Mouse (Mus musculus) C2C12 (cell line): ENCODE results near the gene Exosc7. TPM values are rescaled to one million over a fixed set of nuclear protein-coding genes. Genes with fewer than 3 reads are reported as not detected.

ENCODE experiments used
- H3K27me3 ChIP-seq: one replicate; pipeline ENCODE4 v1.6.1; 2011; ENCODE audit not compliant: control insufficient read depth, insufficient read depth, insufficient read length
- H3K36me3 ChIP-seq: one replicate; pipeline ENCODE4 v1.6.1; 2011; ENCODE audit not compliant: control insufficient read depth, insufficient read depth
- H3K4me3 ChIP-seq: one replicate; pipeline ENCODE4 v1.5.1; 2011; ENCODE audit warnings: mild to moderate bottlenecking, control low read depth; ENCODE audit not compliant: poor library complexity, insufficient read depth, severe bottlenecking
- H3K79me2 ChIP-seq: one replicate; pipeline ENCODE4 v1.6.1; 2011; ENCODE audit not compliant: control insufficient read depth, insufficient read depth
- H3K79me3 ChIP-seq: one replicate; pipeline ENCODE4 v1.6.1; 2011; ENCODE audit warnings: low read depth, control low read depth
- H3ac ChIP-seq: one replicate; pipeline ENCODE3; 2011; ENCODE audit warnings: low read depth; ENCODE audit not compliant: control insufficient read depth, insufficient read length
- CEBPB ChIP-seq: IDR thresholded peaks from one replicate; pipeline ENCODE4 v1.6.1; 2011; ENCODE audit warnings: low read depth, mild to moderate bottlenecking, control low read depth, moderate library complexity
- CTCF ChIP-seq: IDR thresholded peaks from one replicate; pipeline ENCODE4 v1.5.1; 2011; ENCODE audit not compliant: control insufficient read depth, insufficient read depth, insufficient read length
- FOSL1 ChIP-seq: IDR thresholded peaks from one replicate; pipeline ENCODE4 v1.8.0; 2011; ENCODE audit warnings: mild to moderate bottlenecking, low read length; ENCODE audit not compliant: poor library complexity, insufficient read depth, severe bottlenecking
- MAX ChIP-seq: IDR thresholded peaks from one replicate; pipeline ENCODE4 v1.6.1; 2011; ENCODE audit warnings: mild to moderate bottlenecking, control low read depth
- MYOD1 ChIP-seq: IDR thresholded peaks from one replicate; pipeline ENCODE4 v1.6.1; 2011; ENCODE audit warnings: low read depth; ENCODE audit not compliant: control insufficient read depth, insufficient read length
- MYOG ChIP-seq: IDR thresholded peaks from one replicate; pipeline ENCODE4 v1.6.1; 2011; ENCODE audit not compliant: control insufficient read depth, insufficient read length; ENCODE audit errors: extremely low read depth
- USF1 ChIP-seq: IDR thresholded peaks from one replicate; pipeline ENCODE4 v1.6.1; 2011; ENCODE audit warnings: low read depth, mild to moderate bottlenecking, control low read depth, moderate library complexity
- polyA plus RNA-seq: library from polyadenylated mRNA; unstranded; fragments of >200 nt; fragmentation: generic; extraction: Trizol; gene quantifications from one replicate; pipeline ENCODE4 v1.2.1, GENCODE M21; 2012; ENCODE audit warnings: missing spikeins

The Exosc7 gene
- polyA plus RNA-seq, 1 experiment, result 60.6 TPM

- H3K79me2 ChIP-seq, result no peaks in the 10 kb centered on the region
- H3K36me3 ChIP-seq, result no peaks in the 10 kb centered on the region
- no peak overlapping the region for H3K4me3 ChIP-seq
- no peak for TF ChIP-seq MAX
- TF ChIP-seq MYOG, result no peak
- no peak for TF ChIP-seq USF1
- TF ChIP-seq CEBPB, result no peak
- H3ac ChIP-seq, result no peak overlapping the region
- no peaks in the 10 kb centered on the region for H3K79me3 ChIP-seq
- H3K27me3 ChIP-seq, result no peaks in the 10 kb centered on the region
Measured at GRCm38 (mm10) chr9:123148430-123148829, 35.4 kb downstream of the Exosc7 start.

GRCm38 (mm10) chr9:123150241-123151020 is 37.4 kb downstream of the Exosc7 start, which contains the start of gene Clec3b:
Gene Clec3b, plus strand, starts transcription at chr9:123150946.
- H3K27me3 ChIP-seq, result no peaks in the 10 kb centered on the region
- H3K79me2 ChIP-seq, result no peaks in the 10 kb centered on the region
- H3K79me3 ChIP-seq, result no peaks in the 10 kb centered on the region
- H3K36me3 ChIP-seq, result no peaks in the 10 kb centered on the region
- TF ChIP-seq USF1, result no peak
- no peak for TF ChIP-seq MYOD1
- TF ChIP-seq MAX, result no peak
- no peak for TF ChIP-seq CEBPB
- no peak for TF ChIP-seq FOSL1
- no peak for TF ChIP-seq MYOG
- no peak for TF ChIP-seq CTCF
- no peak within 1 kb of the TSS for H3K4me3 ChIP-seq
- H3ac ChIP-seq, result no peak within 1 kb of the TSS

GRCm38 (mm10) chr9:123151561-123151960 is 38.5 kb downstream of the Exosc7 start:
- TF ChIP-seq MYOG, result no peak
- TF ChIP-seq CEBPB, result no peak
- no peak for TF ChIP-seq USF1
- no peak for TF ChIP-seq CTCF
- TF ChIP-seq FOSL1, result no peak
- TF ChIP-seq MYOD1, result no peak
- TF ChIP-seq MAX, result no peak
- no peaks in the 10 kb centered on the region for H3K79me2 ChIP-seq
- H3K36me3 ChIP-seq, result no peaks in the 10 kb centered on the region
- H3K27me3 ChIP-seq, result no peaks in the 10 kb centered on the region
- no peak overlapping the region for H3K4me3 ChIP-seq
- no peaks in the 10 kb centered on the region for H3K79me3 ChIP-seq
- H3ac ChIP-seq, result no peak overlapping the region

- Histone ChIP-seq H3K36me3 (no peaks in the 10 kb centered on the region), H3ac (no peak overlapping the region), H3K79me3 (no peaks in the 10 kb centered on the region), H3K4me3 (no peak overlapping the region), H3K27me3 (no peaks in the 10 kb centered on the region), H3K79me2 (no peaks in the 10 kb centered on the region)
- TF ChIP-seq USF1 (no peak), MYOD1 (no peak), CTCF (no peak), MAX (no peak), MYOG (no peak), CEBPB (no peak), FOSL1 (no peak)
Measured at GRCm38 (mm10) chr9:123152026-123152425, 39.0 kb downstream of the Exosc7 start.

GRCm38 (mm10) chr9:123153121-123153520 is 40.1 kb downstream of the Exosc7 start:
- H3K4me3 ChIP-seq, result no peak overlapping the region
- no peaks in the 10 kb centered on the region for H3K79me3 ChIP-seq
- no peak overlapping the region for H3ac ChIP-seq
- TF ChIP-seq MYOD1, result no peak
- TF ChIP-seq CEBPB, result no peak
- TF ChIP-seq MYOG, result no peak
- no peak for TF ChIP-seq FOSL1
- TF ChIP-seq MAX, result no peak
- TF ChIP-seq USF1, result no peak
- no peak for TF ChIP-seq CTCF
- no peaks in the 10 kb centered on the region for H3K36me3 ChIP-seq
- H3K27me3 ChIP-seq, result no peaks in the 10 kb centered on the region
- no peaks in the 10 kb centered on the region for H3K79me2 ChIP-seq

- Histone ChIP-seq H3K79me3 (no peaks in the 10 kb centered on the region), H3K4me3 (no peak overlapping the region)
- TF ChIP-seq FOSL1, result no peak
- no peak for TF ChIP-seq CTCF
Measured at GRCm38 (mm10) chr9:123156910-123157361, 43.9 kb downstream of the Exosc7 start.

More at GRCm38 (mm10) chr9:123156910-123157361, 43.9 kb downstream of the Exosc7 start:
- H3K36me3 ChIP-seq, result no peaks in the 10 kb centered on the region
- H3ac ChIP-seq, result no peak overlapping the region
- H3K27me3 ChIP-seq, result no peaks in the 10 kb centered on the region
- H3K79me2 ChIP-seq, result no peaks in the 10 kb centered on the region
